Mouse (Mus musculus) MEL (cell line): ENCODE data around the gene Sorbs2.

Experiments used
- ELF1 ChIP-seq: IDR thresholded peaks from 2 replicates; pipeline ENCODE4 v1.6.1; 2014; ENCODE audit warnings: low read depth, mild to moderate bottlenecking, inconsistent platforms, low read length, improper control_type of control experiment, moderate library complexity
- HCFC1 ChIP-seq: IDR thresholded peaks from 2 replicates; pipeline ENCODE4 v1.6.1; 2012; ENCODE audit warnings: low read depth, mild to moderate bottlenecking, inconsistent platforms, low read length, improper control_type of control experiment, moderate library complexity
- ZC3H11A ChIP-seq: IDR thresholded peaks from 2 replicates; pipeline ENCODE4 v1.6.1; 2012; ENCODE audit warnings: low read depth, mild to moderate bottlenecking, inconsistent platforms, low read length, improper control_type of control experiment

DNA sequence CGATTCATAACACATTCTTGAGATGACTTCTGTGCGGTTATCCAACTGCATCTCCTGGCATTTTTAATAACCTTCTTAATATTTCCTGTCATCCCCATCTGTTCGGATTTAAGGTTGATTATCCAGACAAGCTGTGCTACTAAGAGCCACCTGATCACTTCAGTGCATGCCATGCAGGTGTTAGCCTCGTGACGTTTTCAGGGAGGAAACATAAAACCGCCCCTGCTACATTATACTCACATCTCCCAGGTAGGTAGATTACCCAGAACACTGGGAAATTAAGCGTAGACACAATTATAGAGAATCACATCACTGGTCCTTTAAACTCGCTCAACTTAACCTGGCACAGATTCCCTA, 333 bp upstream of the Sorbs2 start:
- TF ChIP-seq ZC3H11A (no peak), HCFC1 (no peak), ELF1 (no peak)
